Mouse (Mus musculus) embryonic facial prominence, embryonic 12.5 days (tissue): ENCODE measurements at regions not wholly inside any gene's neighbourhood (a gene's known extent, or its start where the extent isn't known, plus 50 kb on each side); places are given as distances from the start of the nearest gene placed in this dataset.

Experiments used
- ATAC-seq: fragments of 200-750 bp; cut with Nextera tagmentation; 2 replicates; pipeline ENCODE4 v1.8.0; 2017; ENCODE audit not compliant: insufficient number of reproducible peaks, insufficient read depth, low FRiP score, low TSS enrichment
- H3K27ac ChIP-seq: fragments of 300-500 bp; sonication (generic); 2 replicates; pipeline ENCODE4 v1.5.1; 2016; ENCODE audit warnings: mild to moderate bottlenecking
- H3K27me3 ChIP-seq: fragments of 300-500 bp; sonication (generic); 2 replicates; pipeline ENCODE4 v1.6.1; 2016; ENCODE audit warnings: mild to moderate bottlenecking, moderate library complexity
- H3K36me3 ChIP-seq: fragments of 300-500 bp; sonication (generic); 2 replicates; pipeline ENCODE4 v1.6.1; 2016; ENCODE audit warnings: mild to moderate bottlenecking
- H3K4me1 ChIP-seq: fragments of 300-500 bp; sonication (generic); 2 replicates; pipeline ENCODE4 v1.6.1; 2016
- H3K4me2 ChIP-seq: fragments of 300-500 bp; sonication (generic); replicated peaks from 2 replicates; pipeline ENCODE4 v1.6.1; 2016; ENCODE audit warnings: mild to moderate bottlenecking, moderate library complexity
- H3K4me3 ChIP-seq: fragments of 300-500 bp; sonication (generic); 2 replicates; pipeline ENCODE4 v1.5.1; 2016; ENCODE audit warnings: mild to moderate bottlenecking
- H3K9ac ChIP-seq: fragments of 300-500 bp; sonication (generic); 2 replicates; pipeline ENCODE4 v1.6.1; 2016; ENCODE audit warnings: mild to moderate bottlenecking, moderate library complexity
- H3K9me3 ChIP-seq: fragments of 300-500 bp; sonication (generic); 2 replicates; pipeline ENCODE4 v1.6.1; 2016; ENCODE audit warnings: mild to moderate bottlenecking, moderate library complexity
- WGBS: fragments of 180-500 bp; shearing (Covaris S2); methylation state at CpG from one replicate; pipeline ENCODE4 v1.1.7; 2016; 5-methylcytosine and 5-hydroxymethylcytosine counted together

- H3K27me3 ChIP-seq: no peaks in the 10 kb centered on the region
- no peaks in the 10 kb centered on the region for H3K9me3 ChIP-seq
- H3K4me3 ChIP-seq: no peak overlapping the region
- H3K9ac ChIP-seq: no peak overlapping the region
- no peak for ATAC-seq
- H3K36me3 ChIP-seq: no peaks in the 10 kb centered on the region
- H3K4me2 ChIP-seq: no peak overlapping the region
- 80% methylated on average over 2 of the region's 2 CpGs for WGBS
- no peak overlapping the region for H3K27ac ChIP-seq
- H3K4me1 ChIP-seq: no peaks in the 10 kb centered on the region
Observed at GRCm38 (mm10) chr2:48138051-48138611, 675.8 kb upstream of the Acvr2a start.

- no peak overlapping the region for H3K9ac ChIP-seq
- no peaks in the 10 kb centered on the region for H3K4me1 ChIP-seq
- H3K9me3 ChIP-seq: no peaks in the 10 kb centered on the region
- H3K4me3 ChIP-seq: no peak overlapping the region
- ATAC-seq: no peak
- H3K4me2 ChIP-seq: no peak overlapping the region
- H3K27me3 ChIP-seq: no peaks in the 10 kb centered on the region
- H3K27ac ChIP-seq: no peak overlapping the region
- 90% methylated on average over 2 of the region's 2 CpGs for WGBS
- no peaks in the 10 kb centered on the region for H3K36me3 ChIP-seq
Observed at GRCm38 (mm10) chr2:48141281-48141680, 672.6 kb upstream of the Acvr2a start.

- Histone ChIP-seq H3K27ac (no peak overlapping the region), H3K4me1 (no peaks in the 10 kb centered on the region), H3K9me3 (no peaks in the 10 kb centered on the region), H3K9ac (no peak overlapping the region), H3K4me2 (no peak overlapping the region), H3K27me3 (no peaks in the 10 kb centered on the region), H3K4me3 (no peak overlapping the region), H3K36me3 (no peaks in the 10 kb centered on the region)
- 63% methylated on average over 3 of the region's 3 CpGs for WGBS
- no peak for ATAC-seq
Observed at GRCm38 (mm10) chr2:48154706-48155105, 659.2 kb upstream of the Acvr2a start.

- Histone ChIP-seq H3K27ac (no peak overlapping the region), H3K36me3 (no peaks in the 10 kb centered on the region), H3K27me3 (no peaks in the 10 kb centered on the region), H3K4me2 (no peak overlapping the region), H3K9me3 (no peaks in the 10 kb centered on the region), H3K9ac (no peak overlapping the region), H3K4me1 (no peaks in the 10 kb centered on the region), H3K4me3 (no peak overlapping the region)
- no peak for ATAC-seq
- WGBS: 44% methylated on average over 1 of the region's 1 CpGs
Observed at GRCm38 (mm10) chr2:48172626-48173025, 641.3 kb upstream of the Acvr2a start.

GRCm38 (mm10) chr2:48186161-48186560 lies 627.7 kb upstream of the Acvr2a start:
- 90% methylated on average over 1 of the region's 1 CpGs for WGBS
- Histone ChIP-seq H3K4me1 (no peaks in the 10 kb centered on the region), H3K36me3 (no peaks in the 10 kb centered on the region), H3K9ac (no peak overlapping the region), H3K4me3 (no peak overlapping the region), H3K27ac (no peak overlapping the region), H3K27me3 (no peaks in the 10 kb centered on the region), H3K9me3 (no peaks in the 10 kb centered on the region), H3K4me2 (no peak overlapping the region)
- no peak for ATAC-seq

- no peak overlapping the region for H3K27ac ChIP-seq
- ATAC-seq: no peak
- H3K36me3 ChIP-seq: no peaks in the 10 kb centered on the region
- no peaks in the 10 kb centered on the region for H3K9me3 ChIP-seq
- no peaks in the 10 kb centered on the region for H3K4me1 ChIP-seq
- WGBS: 72% methylated on average over 2 of the region's 2 CpGs
- no peak overlapping the region for H3K9ac ChIP-seq
- no peaks in the 10 kb centered on the region for H3K27me3 ChIP-seq
- H3K4me3 ChIP-seq: no peak overlapping the region
- no peak overlapping the region for H3K4me2 ChIP-seq
Observed at GRCm38 (mm10) chr2:48186609-48187008, 627.3 kb upstream of the Acvr2a start.

GRCm38 (mm10) chr2:48211804-48212203 lies 602.1 kb upstream of the Acvr2a start:
- H3K4me3 ChIP-seq: no peak overlapping the region
- WGBS: 62% methylated on average over 1 of the region's 1 CpGs
- H3K4me1 ChIP-seq: no peaks in the 10 kb centered on the region
- H3K36me3 ChIP-seq: no peaks in the 10 kb centered on the region
- ATAC-seq: no peak
- no peaks in the 10 kb centered on the region for H3K9me3 ChIP-seq
- H3K27ac ChIP-seq: no peak overlapping the region
- no peak overlapping the region for H3K4me2 ChIP-seq
- no peaks in the 10 kb centered on the region for H3K27me3 ChIP-seq
- no peak overlapping the region for H3K9ac ChIP-seq

GRCm38 (mm10) chr2:48220771-48221170 lies 593.1 kb upstream of the Acvr2a start:
- WGBS: 81% methylated on average over 3 of the region's 3 CpGs
- no peaks in the 10 kb centered on the region for H3K4me1 ChIP-seq
- no peak overlapping the region for H3K4me3 ChIP-seq
- no peak overlapping the region for H3K27ac ChIP-seq
- H3K36me3 ChIP-seq: no peaks in the 10 kb centered on the region
- H3K9ac ChIP-seq: no peak overlapping the region
- H3K9me3 ChIP-seq: no peaks in the 10 kb centered on the region
- no peak overlapping the region for H3K4me2 ChIP-seq
- H3K27me3 ChIP-seq: no peaks in the 10 kb centered on the region
- ATAC-seq: no peak

- H3K4me2 ChIP-seq: no peak overlapping the region
- no peak for ATAC-seq
- H3K9ac ChIP-seq: no peak overlapping the region
- H3K36me3 ChIP-seq: no peaks in the 10 kb centered on the region
- no peaks in the 10 kb centered on the region for H3K4me1 ChIP-seq
- no peak overlapping the region for H3K27ac ChIP-seq
- WGBS: 74% methylated on average over 2 of the region's 2 CpGs
- no peaks in the 10 kb centered on the region for H3K27me3 ChIP-seq
- no peak overlapping the region for H3K4me3 ChIP-seq
- no peaks in the 10 kb centered on the region for H3K9me3 ChIP-seq
Observed at GRCm38 (mm10) chr2:48223084-48223799, 590.7 kb upstream of the Acvr2a start.

GRCm38 (mm10) chr2:48250174-48250573 lies 563.7 kb upstream of the Acvr2a start:
- Histone ChIP-seq H3K4me2 (no peak overlapping the region), H3K27ac (no peak overlapping the region), H3K9me3 (no peaks in the 10 kb centered on the region), H3K4me1 (no peaks in the 10 kb centered on the region), H3K36me3 (no peaks in the 10 kb centered on the region), H3K9ac (no peak overlapping the region), H3K4me3 (no peak overlapping the region), H3K27me3 (no peaks in the 10 kb centered on the region)
- ATAC-seq: no peak
- WGBS: 66% methylated on average over 4 of the region's 4 CpGs

GRCm38 (mm10) chr2:48260299-48260698 lies 553.6 kb upstream of the Acvr2a start:
- 60% methylated on average over 2 of the region's 2 CpGs for WGBS
- Histone ChIP-seq H3K4me1 (no peaks in the 10 kb centered on the region), H3K4me3 (no peak overlapping the region), H3K4me2 (no peak overlapping the region), H3K9me3 (no peaks in the 10 kb centered on the region), H3K36me3 (no peaks in the 10 kb centered on the region), H3K27ac (no peak overlapping the region), H3K27me3 (no peaks in the 10 kb centered on the region), H3K9ac (no peak overlapping the region)
- no peak for ATAC-seq
